Mouse (Mus musculus) adrenal gland (tissue): ENCODE data around the gene Eif3d.

ENCODE experiments used
- intact Hi-C: fragments of 180-260 bp; cut with DNase I; formaldehyde crosslinking; loops from one replicate; pipeline ENCODE4 v1.15.1; 2025

The Eif3d gene

GRCm38 (mm10) chr15:77955440-77956403 lies 14.9 kb downstream of the Eif3d start:
- intact Hi-C loops: no loop called here

GRCm38 (mm10) chr15:77954362-77954761 lies 16.3 kb downstream of the Eif3d start:
- intact Hi-C loops: no loop called here

- intact Hi-C loops: no loop called here
Observed at GRCm38 (mm10) chr15:77952921-77953320, 17.7 kb downstream of the Eif3d start.

- intact Hi-C loops: no loop called here
Observed at GRCm38 (mm10) chr15:77949061-77949460, 21.6 kb downstream of the Eif3d start.

GRCm38 (mm10) chr15:77945711-77946110 lies 24.9 kb downstream of the Eif3d start:
- intact Hi-C loops: no loop called here

- intact Hi-C loops: no loop called here
Observed at GRCm38 (mm10) chr15:77941563-77941962, 29.1 kb downstream of the Eif3d start.

- intact Hi-C loops: no loop called here
Observed at GRCm38 (mm10) chr15:77938516-77938915, 32.1 kb downstream of the Eif3d start.

GRCm38 (mm10) chr15:77935673-77936375 lies 34.8 kb downstream of the Eif3d start:
- intact Hi-C loops: no loop called here

- intact Hi-C loops: loop anchor here (5.0 kb wide), 1 partner anchor 42 kb away; no protein-coding TSS in a partner anchor
Observed at GRCm38 (mm10) chr15:77934968-77935367, 35.6 kb downstream of the Eif3d start.

GRCm38 (mm10) chr15:77934326-77934725 lies 36.3 kb downstream of the Eif3d start:
- intact Hi-C loops: loop anchor here (5.0 kb wide), 1 partner anchor 43 kb away; no protein-coding TSS in a partner anchor

- intact Hi-C loops: loop anchor here (5.0 kb wide), 1 partner anchor 44 kb away; no protein-coding TSS in a partner anchor
Observed at GRCm38 (mm10) chr15:77933770-77934169, 36.8 kb downstream of the Eif3d start.

- intact Hi-C loops: loop anchor here (5.0 kb wide), 1 partner anchor 44 kb away; no protein-coding TSS in a partner anchor
Observed at GRCm38 (mm10) chr15:77933222-77933621, 37.4 kb downstream of the Eif3d start.

- intact Hi-C loops: loop anchor here (5.0 kb wide), 1 partner anchor 46 kb away; no protein-coding TSS in a partner anchor
Observed at GRCm38 (mm10) chr15:77931689-77932016, 39.0 kb downstream of the Eif3d start.

GRCm38 (mm10) chr15:77930986-77931688 lies 39.5 kb downstream of the Eif3d start:
- intact Hi-C loops: loop anchor here (5.0 kb wide), 1 partner anchor 46 kb away; no protein-coding TSS in a partner anchor

GRCm38 (mm10) chr15:77929804-77930203 lies 40.8 kb downstream of the Eif3d start:
- intact Hi-C loops: loop anchor here (5.0 kb wide), 1 partner anchor 47 kb away; no protein-coding TSS in a partner anchor

GRCm38 (mm10) chr15:77928673-77929331 lies 41.8 kb downstream of the Eif3d start, which contains the start of gene Txn2:
Gene Txn2 (minus strand): TSS chr15:77929006.
- intact Hi-C loops: no loop called here

GRCm38 (mm10) chr15:77928091-77928490 lies 42.5 kb downstream of the Eif3d start:
- intact Hi-C loops: no loop called here

GRCm38 (mm10) chr15:77926921-77927320 lies 43.7 kb downstream of the Eif3d start:
- intact Hi-C loops: no loop called here

GRCm38 (mm10) chr15:77925195-77925594 lies 45.4 kb downstream of the Eif3d start:
- intact Hi-C loops: no loop called here

- intact Hi-C loops: no loop called here
Observed at GRCm38 (mm10) chr15:77923267-77924035, 47.2 kb downstream of the Eif3d start.
